Mouse (Mus musculus): ENCODE measurements at regions not wholly inside any gene's neighbourhood (a gene's known extent, or its start where the extent isn't known, plus 50 kb on each side); places are given as distances from the start of the nearest gene placed in this dataset.

DNA sequence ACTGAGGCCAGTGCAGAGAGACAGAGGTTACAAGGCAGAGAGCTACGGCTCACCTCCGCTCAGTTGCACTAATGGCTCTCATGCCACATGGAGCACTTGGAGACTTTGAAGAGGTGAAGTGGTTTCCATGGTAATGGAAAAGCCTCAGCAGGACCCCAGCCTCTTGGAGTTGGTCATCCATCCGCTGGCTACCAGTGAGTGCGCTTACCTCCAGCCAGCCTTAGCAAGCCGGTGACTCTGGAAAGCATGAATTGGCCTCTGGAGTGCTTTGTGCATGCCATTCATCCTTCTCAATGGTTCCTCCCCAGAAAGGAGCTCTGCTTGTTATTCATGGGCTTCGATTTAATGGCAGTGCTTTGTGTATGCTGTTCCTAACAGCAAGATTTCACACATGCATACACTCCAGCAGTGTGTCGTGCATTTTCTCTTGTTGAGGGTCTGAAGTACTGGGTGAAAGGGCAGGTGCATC is 91.7 kb upstream of the Dyrk2 start:
- TF ChIP-seq CTCF (IDR thresholded peaks at IDR 0.05; ENCODE audit: low read depth, low read length) (no peak), POLR2A (IDR thresholded peaks at IDR 0.05; ENCODE audit: insufficient read depth, low read length) (no peak), EP300 (IDR thresholded peaks at IDR 0.05; ENCODE audit: insufficient read depth, low read depth, low read length) (no peak)
